Mouse (Mus musculus) heart, postnatal 4 days (tissue): Measurements from ENCODE around the gene Gm28041. TPM values are rescaled to one million over a fixed set of nuclear protein-coding genes. Genes with fewer than 3 reads are reported as not detected.

ENCODE experiments used
- total RNA-seq, 2 experiments: library from RNA; stranded (reverse); gene quantifications; 2 replicates each; pipeline ENCODE4 v1.2.3; 2021

The Gm28041 gene
- total RNA-seq, 2 experiments from 2014 or later, result 0.47 to 1.2 TPM

Other genes starting within 250 kb of the Gm28041 start
- 1 to 10 TPM; 4.0 to 4.8 TPM for gene Rsl1, start 202.6 kb downstream of the Gm28041 start, total RNA-seq
- under 1 TPM; 0.92 to 0.98 TPM for gene Zfp455, start 181.2 kb downstream of the Gm28041 start, total RNA-seq
- gene Zfp458, start 97.3 kb downstream of the Gm28041 start, total RNA-seq, result 1 to 10 TPM; 2.5 to 3.2 TPM
- 1 to 10 TPM; 2.7 to 3.7 TPM for gene Zfp457, start 69.2 kb downstream of the Gm28041 start, total RNA-seq
- gene Zfp595, start 43.2 kb downstream of the Gm28041 start, total RNA-seq, result 1 to 10 TPM; 2.4 to 2.6 TPM
- gene Gm28044, start 15.2 kb downstream of the Gm28041 start, total RNA-seq, result 1 to 10 TPM in 1 of 2 experiments, not detected in 1; 2.3 TPM
- gene Zfp953, start 15.1 kb downstream of the Gm28041 start, total RNA-seq, result 1 to 10 TPM; 1.2 to 1.3 TPM
- gene Zfp456, start 77 bp upstream of the Gm28041 start, total RNA-seq, result 1 to 10 TPM in 1 of 2 experiments, under 1 TPM in 1; 0.81 to 1.2 TPM
- gene Zfp429, start 24.1 kb upstream of the Gm28041 start, total RNA-seq, result 1 to 10 TPM; 2.2 to 3.5 TPM
- gene Zfp459, start 45.7 kb upstream of the Gm28041 start, total RNA-seq, result under 1 TPM in 1 of 2 experiments, not detected in 1; 0.38 TPM
- gene Zfp874a, start 75.9 kb upstream of the Gm28041 start, total RNA-seq, result 1 to 10 TPM; 2.4 to 2.7 TPM
- gene Zfp874b, start 108.5 kb upstream of the Gm28041 start, total RNA-seq, result 1 to 10 TPM; 4.8 to 6.3 TPM
- gene Zfp58, start 124.8 kb upstream of the Gm28041 start, total RNA-seq, result 1 to 10 TPM; 4.3 to 4.8 TPM
- not detected for gene Gm26965, start 150.4 kb upstream of the Gm28041 start, total RNA-seq
- 10 to 100 TPM; 10.1 to 10.8 TPM for gene Zfp87, start 150.4 kb upstream of the Gm28041 start, total RNA-seq
- gene Zfp748, start 178.1 kb upstream of the Gm28041 start, total RNA-seq, result 1 to 10 TPM; 5.3 to 5.6 TPM
- gene Zfp729b, start 234.0 kb upstream of the Gm28041 start, total RNA-seq, result 1 to 10 TPM; 4.1 to 4.7 TPM